Mouse (Mus musculus) liver, embryonic 15.5 days (tissue): ENCODE measurements around the gene Grm7. TPM values are rescaled to one million over a fixed set of nuclear protein-coding genes. Genes with fewer than 3 reads are reported as not detected.

Source experiments
- ATAC-seq: fragments of 200-750 bp; cut with Nextera tagmentation; 2 replicates; pipeline ENCODE4 v1.8.0; 2017; ENCODE audit warnings: moderate number of reproducible peaks, mild to moderate bottlenecking, moderate library complexity; ENCODE audit not compliant: insufficient read depth
- H3K27ac ChIP-seq: fragments of 300-500 bp; sonication (generic); replicated peaks from 2 replicates; pipeline ENCODE4 v1.5.1; 2015; ENCODE audit warnings: mild to moderate bottlenecking, inconsistent platforms
- H3K27me3 ChIP-seq: fragments of 300-500 bp; sonication (generic); 2 replicates; pipeline ENCODE4 v1.6.1; 2015; ENCODE audit warnings: mild to moderate bottlenecking, inconsistent platforms
- H3K36me3 ChIP-seq: fragments of 300-500 bp; sonication (generic); replicated peaks from 2 replicates; pipeline ENCODE4 v1.6.1; 2015; ENCODE audit warnings: moderate library complexity, mild to moderate bottlenecking, inconsistent platforms
- H3K4me1 ChIP-seq: fragments of 300-500 bp; sonication (generic); replicated peaks from 2 replicates; pipeline ENCODE4 v1.6.1; 2015; ENCODE audit warnings: inconsistent platforms
- H3K4me2 ChIP-seq: fragments of 300-500 bp; sonication (generic); 2 replicates; pipeline ENCODE4 v1.6.1; 2015; ENCODE audit warnings: moderate library complexity, mild to moderate bottlenecking, inconsistent platforms
- H3K4me3 ChIP-seq: fragments of 300-500 bp; sonication (generic); replicated peaks from 2 replicates; pipeline ENCODE4 v1.5.1; 2015; ENCODE audit warnings: mild to moderate bottlenecking, inconsistent platforms
- H3K9ac ChIP-seq: fragments of 300-500 bp; sonication (generic); 2 replicates; pipeline ENCODE4 v1.6.1; 2015; ENCODE audit warnings: moderate library complexity, mild to moderate bottlenecking, inconsistent platforms
- H3K9me3 ChIP-seq: fragments of 300-500 bp; sonication (generic); replicated peaks from 2 replicates; pipeline ENCODE4 v1.6.1; 2016; ENCODE audit warnings: inconsistent platforms
- WGBS: fragments of 180-500 bp; shearing (Covaris S2); methylation state at CpG from one replicate; pipeline ENCODE4 v1.1.7; 2015; ENCODE audit warnings: mixed read lengths; ENCODE audit not compliant: insufficient replicate concordance; 5-methylcytosine and 5-hydroxymethylcytosine counted together
- polyA plus RNA-seq: library from polyadenylated mRNA; unstranded; fragments of >200 nt; fragmentation: Nextera tagmentation; extraction: Ambion mirVana; gene quantifications from 2 replicates; pipeline ENCODE4 v1.2.1, GENCODE M21; 2015

Grm7 gene
- polyA plus RNA-seq, 1 experiment from 2014 or later: not detected

DNA sequence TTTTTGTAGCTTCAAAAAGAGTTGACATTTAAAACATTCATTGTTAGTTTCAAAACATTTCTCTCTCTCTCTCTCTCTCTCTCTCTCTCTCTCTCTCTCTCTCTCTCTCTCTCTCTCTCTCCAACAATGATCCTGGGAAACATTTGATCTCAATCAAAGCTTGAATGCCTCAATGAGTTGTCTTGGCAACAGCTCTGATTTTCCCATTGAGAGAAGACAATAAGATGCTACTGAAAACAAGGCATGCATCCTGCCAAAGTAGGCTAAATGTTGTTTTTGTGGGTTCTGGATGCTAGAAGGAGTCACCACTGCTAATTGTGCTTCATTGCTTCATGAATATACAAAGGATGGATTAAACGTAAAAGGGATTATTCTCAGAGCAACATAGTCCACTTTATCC is 836.5 kb downstream of the Grm7 start:
- H3K27me3 ChIP-seq: no peaks in the 10 kb centered on the region
- no peak for ATAC-seq
- no peaks in the 10 kb centered on the region for H3K36me3 ChIP-seq
- H3K9me3 ChIP-seq: no peaks in the 10 kb centered on the region
- no peak overlapping the region for H3K9ac ChIP-seq
- H3K27ac ChIP-seq: no peak overlapping the region
- no peak overlapping the region for H3K4me2 ChIP-seq
- H3K4me1 ChIP-seq: no peaks in the 10 kb centered on the region
- H3K4me3 ChIP-seq: no peak overlapping the region
- WGBS: 39% methylated on average over 1 of the region's 1 CpGs

DNA sequence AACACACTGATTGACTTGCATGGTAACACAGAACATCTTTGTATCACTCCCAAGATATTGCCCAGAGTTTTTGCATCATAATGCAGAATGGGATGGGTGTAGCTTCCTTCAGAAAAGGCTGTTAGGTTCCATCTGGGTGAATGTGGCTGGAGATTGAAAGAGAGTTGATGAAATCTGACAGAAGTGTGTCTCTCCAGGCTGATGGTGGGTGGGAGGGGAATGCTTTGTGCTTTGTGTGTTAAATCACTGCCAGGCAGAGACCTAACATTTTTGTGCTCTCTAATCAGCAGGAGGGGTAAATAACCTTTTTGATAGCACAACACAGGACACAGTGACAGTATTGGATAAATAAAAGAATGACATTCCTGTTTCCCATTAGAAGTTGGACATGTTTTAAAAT is 840.7 kb downstream of the Grm7 start:
- Histone ChIP-seq H3K9me3 (peaks cover 3% of the 10 kb centered on the region; the same call in 1 of the 2 replicates), H3K9ac (no peak overlapping the region), H3K27me3 (no peaks in the 10 kb centered on the region), H3K27ac (no peak overlapping the region), H3K36me3 (no peaks in the 10 kb centered on the region), H3K4me2 (no peak overlapping the region), H3K4me3 (no peak overlapping the region), H3K4me1 (no peaks in the 10 kb centered on the region)
- no peak for ATAC-seq

DNA sequence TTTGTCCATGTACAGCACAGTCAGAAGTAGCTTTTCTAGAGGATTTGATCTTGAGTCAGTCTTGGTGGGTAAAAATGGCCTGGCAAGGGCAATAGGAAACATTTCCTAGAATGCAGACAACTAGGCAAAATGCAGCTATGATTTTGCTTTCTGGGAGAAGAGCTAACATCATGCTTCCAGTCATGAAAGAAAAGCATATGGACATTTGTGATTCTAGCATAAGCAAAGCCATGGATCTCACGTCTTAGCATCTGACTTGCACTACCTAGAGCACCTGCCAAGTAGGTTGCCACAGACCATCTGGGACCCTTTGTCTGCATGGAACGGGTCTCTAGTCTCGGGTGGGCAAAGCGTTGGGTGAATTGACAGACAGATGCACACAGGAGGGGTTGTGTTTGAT is 842.2 kb downstream of the Grm7 start:
- H3K36me3 ChIP-seq: no peaks in the 10 kb centered on the region
- no peak overlapping the region for H3K9ac ChIP-seq
- no peak overlapping the region for H3K4me3 ChIP-seq
- no peak overlapping the region for H3K4me2 ChIP-seq
- H3K27ac ChIP-seq: no peak overlapping the region
- WGBS: 59% methylated on average over 4 of the region's 4 CpGs
- peaks cover 3% of the 10 kb centered on the region; the same call in 1 of the 2 replicates for H3K9me3 ChIP-seq
- no peak for ATAC-seq
- no peaks in the 10 kb centered on the region for H3K27me3 ChIP-seq
- no peaks in the 10 kb centered on the region for H3K4me1 ChIP-seq

DNA sequence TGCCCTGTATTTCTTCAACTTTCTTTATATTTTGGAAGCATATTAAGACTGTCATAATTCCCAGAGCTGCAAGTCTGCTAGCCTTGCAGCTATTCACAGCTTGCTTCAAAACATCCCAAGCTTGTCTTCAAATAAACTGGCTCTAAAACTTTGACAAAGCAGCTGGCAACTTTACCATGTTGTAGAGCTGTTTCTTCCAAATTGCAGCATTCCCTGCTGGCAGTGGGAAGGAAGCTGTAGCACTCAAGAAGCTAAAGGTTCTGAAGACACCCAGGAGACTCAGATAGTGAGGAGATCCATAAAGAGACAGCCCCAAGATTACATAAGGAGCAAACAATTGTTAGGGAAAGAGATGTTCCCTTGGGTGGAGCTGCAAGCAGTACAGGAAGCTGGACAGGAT is 846.8 kb downstream of the Grm7 start:
- Histone ChIP-seq H3K4me2 (no peak overlapping the region), H3K27ac (no peak overlapping the region), H3K9ac (no peak overlapping the region), H3K27me3 (no peaks in the 10 kb centered on the region), H3K4me3 (no peak overlapping the region), H3K36me3 (no peaks in the 10 kb centered on the region), H3K4me1 (no peaks in the 10 kb centered on the region), H3K9me3 (peaks cover 3% of the 10 kb centered on the region; the same call in 1 of the 2 replicates)
- no peak for ATAC-seq

DNA sequence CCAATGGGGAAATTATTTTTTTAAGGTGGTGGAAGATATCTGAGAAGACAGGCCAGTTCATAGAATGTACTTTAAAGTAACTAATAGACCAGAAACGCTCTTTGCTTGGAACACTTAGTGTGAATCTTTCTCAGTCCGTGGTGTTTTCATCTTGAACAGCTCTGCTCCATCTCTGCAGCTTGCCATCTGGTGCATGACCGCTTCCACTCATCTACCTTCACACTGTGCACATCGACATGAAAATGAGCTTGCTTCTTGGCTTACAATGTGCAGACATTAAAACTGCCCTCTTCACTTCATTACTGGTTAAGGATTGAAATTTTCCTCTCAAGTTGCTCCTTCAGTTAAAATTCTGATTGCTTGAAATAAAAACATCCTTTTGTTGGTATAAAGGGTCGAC is 854.2 kb downstream of the Grm7 start:
- H3K36me3 ChIP-seq: no peaks in the 10 kb centered on the region
- H3K4me3 ChIP-seq: no peak overlapping the region
- no peaks in the 10 kb centered on the region for H3K4me1 ChIP-seq
- no peak overlapping the region for H3K9ac ChIP-seq
- H3K4me2 ChIP-seq: no peak overlapping the region
- H3K27ac ChIP-seq: no peak overlapping the region
- no peaks in the 10 kb centered on the region for H3K9me3 ChIP-seq
- no peak for ATAC-seq
- no peaks in the 10 kb centered on the region for H3K27me3 ChIP-seq
- 52% methylated on average over 5 of the region's 5 CpGs for whole genome bisulfite sequencing

DNA sequence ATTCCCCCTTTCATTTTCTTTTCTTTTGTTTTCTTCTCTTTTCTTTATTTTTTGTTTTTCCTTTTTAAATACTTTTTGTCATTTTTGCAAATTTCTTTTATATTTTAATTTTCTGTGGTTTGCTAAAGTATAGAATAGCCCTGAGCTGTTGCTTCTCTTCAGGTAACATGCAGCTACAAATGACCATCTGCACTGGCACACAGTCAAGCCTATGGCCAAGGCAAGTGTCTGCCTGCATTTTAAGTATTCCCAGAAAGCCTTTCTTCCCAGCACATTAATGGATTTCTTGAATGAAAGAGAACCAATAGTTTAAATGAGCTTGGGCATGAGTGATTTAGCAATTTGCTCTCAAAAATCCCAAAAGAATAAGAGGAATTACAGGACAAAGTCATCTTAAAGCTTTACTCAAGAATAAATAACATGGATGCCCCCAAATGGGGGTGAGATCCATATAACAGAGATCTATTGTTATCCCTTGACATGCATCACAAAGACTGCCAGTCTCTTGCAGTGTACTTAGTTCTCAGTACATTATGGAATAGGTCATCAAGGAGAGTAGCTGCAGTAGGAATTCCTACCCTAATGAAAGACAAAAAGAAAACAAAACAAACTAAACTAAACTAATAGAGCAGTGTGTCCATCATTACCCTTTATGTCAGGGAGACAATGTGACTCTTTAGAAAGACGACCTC is 865.5 kb downstream of the Grm7 start:
- Histone ChIP-seq H3K4me2 (no peak overlapping the region), H3K27ac (no peak overlapping the region), H3K9ac (no peak overlapping the region), H3K36me3 (no peaks in the 10 kb centered on the region), H3K27me3 (no peaks in the 10 kb centered on the region), H3K9me3 (no peaks in the 10 kb centered on the region), H3K4me1 (no peaks in the 10 kb centered on the region), H3K4me3 (no peak overlapping the region)
- WGBS: 61% methylated on average over 1 of the region's 1 CpGs
- no peak for ATAC-seq

DNA sequence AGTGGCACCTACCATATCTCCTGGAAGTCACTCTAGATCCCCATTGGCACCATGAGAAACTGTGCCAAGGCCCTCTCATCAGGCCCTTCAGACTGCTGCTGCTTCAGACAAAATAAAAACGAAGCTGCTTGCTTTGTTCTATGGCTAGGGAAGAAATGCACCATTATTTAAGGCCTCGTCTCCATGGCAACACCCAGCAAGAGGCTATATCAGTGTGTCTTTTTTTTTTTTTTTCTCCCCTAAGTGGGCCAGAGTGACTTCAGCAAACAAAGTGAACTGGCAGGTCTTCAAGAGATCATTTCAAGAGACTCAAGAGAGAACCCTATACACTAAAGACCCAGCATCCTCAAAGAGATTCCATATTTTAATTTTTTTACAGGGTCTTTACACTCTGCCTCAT is 867.0 kb downstream of the Grm7 start:
- H3K27ac ChIP-seq: no peak overlapping the region
- WGBS: 46% methylated on average over 2 of the region's 2 CpGs
- H3K27me3 ChIP-seq: no peaks in the 10 kb centered on the region
- H3K9ac ChIP-seq: no peak overlapping the region
- H3K9me3 ChIP-seq: no peaks in the 10 kb centered on the region
- no peak for ATAC-seq
- H3K4me2 ChIP-seq: no peak overlapping the region
- no peak overlapping the region for H3K4me3 ChIP-seq
- no peaks in the 10 kb centered on the region for H3K36me3 ChIP-seq
- no peaks in the 10 kb centered on the region for H3K4me1 ChIP-seq

DNA sequence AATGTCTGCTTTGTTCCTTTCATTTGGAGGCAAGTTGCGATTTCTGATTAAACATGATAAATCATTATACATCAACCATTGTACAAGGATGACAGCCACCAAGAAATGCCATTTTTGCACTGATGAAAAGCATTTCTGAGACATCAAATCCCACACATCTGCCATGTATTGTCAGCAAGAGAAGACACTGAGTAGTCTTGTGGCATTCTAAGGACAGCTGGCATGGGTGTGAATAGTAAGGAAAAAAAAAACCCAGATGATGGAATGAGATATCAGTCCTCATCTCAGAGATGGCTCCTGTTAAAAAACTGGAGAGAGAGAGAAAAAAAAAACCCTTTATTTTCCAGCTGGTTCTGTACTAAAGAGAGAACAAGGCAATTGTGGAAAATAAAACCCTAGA is 875.8 kb downstream of the Grm7 start:
- Histone ChIP-seq H3K9me3 (no peaks in the 10 kb centered on the region), H3K36me3 (no peaks in the 10 kb centered on the region), H3K4me2 (no peak overlapping the region), H3K4me1 (no peaks in the 10 kb centered on the region), H3K4me3 (no peak overlapping the region), H3K27me3 (no peaks in the 10 kb centered on the region), H3K9ac (no peak overlapping the region), H3K27ac (no peak overlapping the region)
- ATAC-seq: no peak
- 60% methylated on average over 1 of the region's 1 CpGs for WGBS

DNA sequence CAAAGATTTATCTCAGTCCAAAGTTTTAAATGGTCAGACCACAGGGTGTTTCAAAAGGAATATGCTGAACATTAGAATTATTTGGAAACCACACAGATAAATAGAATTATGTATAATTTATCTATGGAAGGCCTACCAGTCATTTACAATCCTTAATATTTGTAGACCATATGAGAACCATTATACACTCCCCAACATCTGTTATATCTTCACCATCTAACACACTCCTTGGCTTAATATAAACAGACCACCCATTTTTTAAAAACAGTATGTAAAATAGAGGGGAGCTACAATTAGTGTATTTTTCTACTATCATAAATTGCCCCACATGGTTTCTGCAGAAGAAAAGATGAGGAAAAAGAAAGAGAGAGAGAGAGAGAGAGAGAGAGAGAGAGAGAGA is 876.7 kb downstream of the Grm7 start:
- Histone ChIP-seq H3K9ac (no peak overlapping the region), H3K36me3 (no peaks in the 10 kb centered on the region), H3K4me1 (no peaks in the 10 kb centered on the region), H3K9me3 (no peaks in the 10 kb centered on the region), H3K27ac (no peak overlapping the region), H3K27me3 (no peaks in the 10 kb centered on the region), H3K4me2 (no peak overlapping the region), H3K4me3 (no peak overlapping the region)
- no peak for ATAC-seq

DNA sequence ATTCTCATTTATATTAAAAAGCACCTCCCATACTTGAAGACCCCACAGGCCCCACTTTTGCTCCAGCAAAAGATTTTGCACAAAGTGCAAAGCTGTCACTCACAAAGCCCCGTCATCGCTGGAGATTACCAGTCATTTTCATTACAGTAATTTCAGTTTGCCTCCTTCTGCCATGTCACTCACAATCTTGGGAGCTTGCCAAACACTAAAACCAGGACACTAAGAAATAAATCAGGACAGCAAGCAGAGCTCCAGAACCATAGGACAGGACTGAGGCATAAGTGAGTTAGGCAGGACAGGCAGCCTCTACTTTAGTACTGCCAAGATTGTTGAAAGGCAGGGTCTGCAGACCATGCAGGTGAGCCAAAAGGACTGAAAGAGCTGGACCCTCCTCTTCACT is 884.6 kb downstream of the Grm7 start:
- H3K4me1 ChIP-seq: no peaks in the 10 kb centered on the region
- H3K27ac ChIP-seq: no peak overlapping the region
- no peaks in the 10 kb centered on the region for H3K36me3 ChIP-seq
- H3K9ac ChIP-seq: no peak overlapping the region
- no peak overlapping the region for H3K4me2 ChIP-seq
- ATAC-seq: no peak
- H3K27me3 ChIP-seq: no peaks in the 10 kb centered on the region
- WGBS: 76% methylated on average over 2 of the region's 2 CpGs
- H3K9me3 ChIP-seq: no peaks in the 10 kb centered on the region
- H3K4me3 ChIP-seq: no peak overlapping the region

DNA sequence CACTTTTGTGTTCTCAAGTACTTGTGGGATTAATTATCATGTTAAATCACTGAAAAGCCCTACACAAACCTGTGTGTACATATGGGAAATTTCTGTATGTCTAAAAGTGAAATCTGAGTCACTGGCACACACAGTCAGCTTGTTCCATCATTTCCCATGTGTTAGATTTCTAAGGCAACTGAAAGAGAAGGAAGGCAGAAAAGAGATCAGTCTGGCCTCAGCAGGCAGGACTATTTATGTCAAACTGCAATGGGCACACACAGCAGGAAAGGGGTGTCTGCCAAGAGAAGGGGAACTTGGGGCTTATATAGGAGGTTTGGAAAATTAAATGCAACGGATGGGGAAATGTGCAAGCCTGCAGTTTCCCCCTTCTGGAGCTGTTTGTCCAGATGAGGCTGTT is 913.2 kb downstream of the Grm7 start:
- Histone ChIP-seq H3K4me3 (no peak overlapping the region), H3K9me3 (no peaks in the 10 kb centered on the region), H3K27ac (no peak overlapping the region), H3K4me1 (no peaks in the 10 kb centered on the region), H3K4me2 (no peak overlapping the region), H3K27me3 (no peaks in the 10 kb centered on the region), H3K9ac (no peak overlapping the region), H3K36me3 (no peaks in the 10 kb centered on the region)
- WGBS: 57% methylated on average over 1 of the region's 1 CpGs
- no peak for ATAC-seq

DNA sequence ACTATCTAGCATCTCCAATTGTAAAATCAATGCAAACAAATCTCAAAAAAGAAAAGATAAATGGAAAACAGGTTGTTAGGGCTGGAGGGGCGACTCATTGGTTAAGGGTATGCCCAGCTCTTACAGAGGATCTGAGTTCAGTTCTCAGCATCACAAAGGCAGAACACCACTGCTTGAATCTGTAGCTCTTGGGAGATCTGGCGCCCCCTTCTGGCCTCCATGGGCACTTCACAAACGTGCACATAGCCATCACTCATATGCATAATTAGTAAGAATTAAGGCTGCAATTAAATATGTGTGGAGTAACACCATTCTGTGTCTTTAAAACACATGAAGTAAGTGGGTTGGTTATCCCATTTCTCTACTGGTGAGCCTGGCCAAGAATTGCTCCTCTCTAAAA is 914.1 kb downstream of the Grm7 start:
- H3K4me2 ChIP-seq: no peak overlapping the region

More for the DNA sequence above, 914.1 kb downstream of the Grm7 start:
- Histone ChIP-seq H3K9me3 (no peaks in the 10 kb centered on the region), H3K4me3 (no peak overlapping the region), H3K27me3 (no peaks in the 10 kb centered on the region), H3K9ac (no peak overlapping the region), H3K4me1 (no peaks in the 10 kb centered on the region), H3K36me3 (no peaks in the 10 kb centered on the region), H3K27ac (no peak overlapping the region)
- 30% methylated on average over 3 of the region's 3 CpGs for WGBS
- no peak for ATAC-seq
